Mouse (Mus musculus) lung, embryonic 16.5 days (tissue): Measurements from ENCODE around the gene Scamp2. TPM values are rescaled to one million over a fixed set of nuclear protein-coding genes. Genes with fewer than 3 reads are reported as not detected.

Source experiments
- ATAC-seq: fragments of 200-750 bp; cut with Nextera tagmentation; 2 replicates; pipeline ENCODE4 v1.8.0; 2017; ENCODE audit warnings: low read depth, mild to moderate bottlenecking, moderate library complexity
- H3K27ac ChIP-seq: fragments of 300-500 bp; sonication (generic); 2 replicates; pipeline ENCODE4 v1.5.1; 2014; ENCODE audit warnings: mild to moderate bottlenecking, control low read depth, low read length
- H3K27me3 ChIP-seq: fragments of 300-500 bp; sonication (generic); 2 replicates; pipeline ENCODE4 v1.6.1; 2014; ENCODE audit warnings: low read depth, low read length, mixed read lengths; ENCODE audit not compliant: control insufficient read depth, insufficient read depth
- H3K36me3 ChIP-seq: fragments of 300-500 bp; sonication (generic); 2 replicates; pipeline ENCODE4 v1.6.1; 2014; ENCODE audit warnings: low read length; ENCODE audit not compliant: control insufficient read depth, insufficient read depth
- H3K4me1 ChIP-seq: fragments of 300-500 bp; sonication (generic); replicated peaks from 2 replicates; pipeline ENCODE4 v1.6.1; 2014; ENCODE audit warnings: low read length, mixed read lengths; ENCODE audit not compliant: control insufficient read depth, insufficient read depth
- H3K4me2 ChIP-seq: fragments of 300-500 bp; sonication (generic); 2 replicates; pipeline ENCODE4 v1.6.1; 2014; ENCODE audit warnings: low read depth, low read length, control low read depth
- H3K4me3 ChIP-seq: fragments of 300-500 bp; sonication (generic); 2 replicates; pipeline ENCODE4 v1.5.1; 2014; ENCODE audit warnings: mild to moderate bottlenecking, low read length, control low read depth
- H3K9ac ChIP-seq: fragments of 300-500 bp; sonication (generic); 2 replicates; pipeline ENCODE4 v1.6.1; 2014; ENCODE audit warnings: low read length, control low read depth
- H3K9me3 ChIP-seq: fragments of 300-500 bp; sonication (generic); 2 replicates; pipeline ENCODE4 v1.6.1; 2016; ENCODE audit warnings: low read length; ENCODE audit not compliant: control insufficient read depth
- WGBS: fragments of 180-500 bp; shearing (Covaris S2); extraction: QIAGEN DNeasy Blood & Tissue Kit; methylation state at CpG from one replicate; pipeline ENCODE4 v1.1.7; 2014; 5-methylcytosine and 5-hydroxymethylcytosine counted together
- polyA plus RNA-seq: library from polyadenylated mRNA; unstranded; fragments of >200 nt; fragmentation: Nextera tagmentation; extraction: Ambion mirVana; gene quantifications from 2 replicates; pipeline ENCODE4 v1.2.1, GENCODE M21; 2015

Scamp2 gene
- polyA plus RNA-seq, 1 experiment from 2014 or later: 66.9 TPM

GRCm38 (mm10) chr9:57525516-57525915 is 35.2 kb upstream of the Scamp2 start:
- H3K36me3 ChIP-seq: no peaks in the 10 kb centered on the region
- H3K4me3 ChIP-seq: no peak overlapping the region
- no peak overlapping the region for H3K27ac ChIP-seq
- H3K9me3 ChIP-seq: no peaks in the 10 kb centered on the region
- no peaks in the 10 kb centered on the region for H3K27me3 ChIP-seq
- 62% methylated on average over 2 of the region's 2 CpGs for WGBS
- no peak overlapping the region for H3K9ac ChIP-seq
- H3K4me1 ChIP-seq: peaks cover 11% of the 10 kb centered on the region
- H3K4me2 ChIP-seq: no peak overlapping the region
- ATAC-seq: no peak

GRCm38 (mm10) chr9:57526435-57526834 is 34.3 kb upstream of the Scamp2 start:
- H3K4me1 ChIP-seq: peaks cover 11% of the 10 kb centered on the region
- H3K9ac ChIP-seq: no peak overlapping the region
- ATAC-seq: no peak
- no peaks in the 10 kb centered on the region for H3K27me3 ChIP-seq
- no peaks in the 10 kb centered on the region for H3K9me3 ChIP-seq
- H3K36me3 ChIP-seq: peaks cover 5% of the 10 kb centered on the region
- H3K27ac ChIP-seq: no peak overlapping the region
- no peak overlapping the region for H3K4me2 ChIP-seq
- H3K4me3 ChIP-seq: no peak overlapping the region

GRCm38 (mm10) chr9:57531946-57532345 is 28.8 kb upstream of the Scamp2 start:
- H3K4me3 ChIP-seq: no peak overlapping the region
- ATAC-seq: no peak
- no peak overlapping the region for H3K9ac ChIP-seq
- H3K4me2 ChIP-seq: no peak overlapping the region
- WGBS: 78% methylated on average over 1 of the region's 1 CpGs
- no peaks in the 10 kb centered on the region for H3K27me3 ChIP-seq
- peaks cover 11% of the 10 kb centered on the region for H3K36me3 ChIP-seq
- H3K27ac ChIP-seq: no peak overlapping the region
- H3K4me1 ChIP-seq: peaks cover 4% of the 10 kb centered on the region; the same call in 1 of the 2 replicates
- H3K9me3 ChIP-seq: no peaks in the 10 kb centered on the region

- 81% methylated on average over 5 of the region's 5 CpGs for WGBS
- Histone ChIP-seq H3K27me3 (no peaks in the 10 kb centered on the region), H3K9me3 (no peaks in the 10 kb centered on the region), H3K36me3 (peaks cover 16% of the 10 kb centered on the region), H3K4me3 (no peak overlapping the region; the same call in 1 of the 2 replicates), H3K27ac (no peak overlapping the region), H3K4me1 (peaks cover 15% of the 10 kb centered on the region), H3K4me2 (peak overlapping the region; percentile 79), H3K9ac (peak overlapping the region; percentile 97; the same call in 1 of the 2 replicates)
- ATAC-seq: no peak
Measured at GRCm38 (mm10) chr9:57536362-57536761, 24.4 kb upstream of the Scamp2 start.

GRCm38 (mm10) chr9:57537044-57537727 is 23.6 kb upstream of the Scamp2 start, which contains the start of gene Fam219b:
Fam219b (plus strand) TSS chr9:57537528.
- H3K27ac ChIP-seq: peak within 1 kb of the TSS; percentile 76
- WGBS: 2% methylated on average over 34 of the region's 45 CpGs
- peak within 1 kb of the TSS; percentile 79 for H3K4me2 ChIP-seq
- H3K4me3 ChIP-seq: peak within 1 kb of the TSS; percentile 89
- H3K9me3 ChIP-seq: no peaks in the 10 kb centered on the region
- no peaks in the 10 kb centered on the region for H3K27me3 ChIP-seq
- peaks cover 15% of the 10 kb centered on the region for H3K4me1 ChIP-seq
- peak; percentile 90 for ATAC-seq
- peak within 1 kb of the TSS; percentile 97 for H3K9ac ChIP-seq
- H3K36me3 ChIP-seq: peaks cover 11% of the 10 kb centered on the region

- Histone ChIP-seq H3K4me2 (peak overlapping the region; percentile 79), H3K27ac (peak overlapping the region; percentile 76), H3K36me3 (peaks cover 15% of the 10 kb centered on the region), H3K9ac (peak overlapping the region; percentile 97), H3K4me1 (peaks cover 15% of the 10 kb centered on the region), H3K4me3 (peak overlapping the region; percentile 89), H3K9me3 (no peaks in the 10 kb centered on the region), H3K27me3 (no peaks in the 10 kb centered on the region)
- under 1% methylated on average over 24 of the region's 24 CpGs for WGBS
- peak; percentile 12 for ATAC-seq
Measured at GRCm38 (mm10) chr9:57537728-57538181, 23.0 kb upstream of the Scamp2 start.

GRCm38 (mm10) chr9:57539550-57539949 is 21.2 kb upstream of the Scamp2 start:
- Histone ChIP-seq H3K9ac (no peak overlapping the region), H3K4me3 (no peak overlapping the region), H3K36me3 (peaks cover 24% of the 10 kb centered on the region), H3K4me1 (peaks cover 15% of the 10 kb centered on the region), H3K9me3 (no peaks in the 10 kb centered on the region), H3K27ac (no peak overlapping the region), H3K27me3 (no peaks in the 10 kb centered on the region), H3K4me2 (no peak overlapping the region)
- WGBS: 77% methylated on average over 2 of the region's 2 CpGs
- ATAC-seq: no peak

- Histone ChIP-seq H3K27ac (no peak overlapping the region), H3K4me2 (no peak overlapping the region), H3K4me1 (peaks cover 15% of the 10 kb centered on the region), H3K9ac (no peak overlapping the region), H3K36me3 (peaks cover 24% of the 10 kb centered on the region), H3K27me3 (no peaks in the 10 kb centered on the region), H3K9me3 (no peaks in the 10 kb centered on the region), H3K4me3 (no peak overlapping the region)
- 0% methylated on average over 1 of the region's 1 CpGs for WGBS
- no peak for ATAC-seq
Measured at GRCm38 (mm10) chr9:57541312-57541711, 19.4 kb upstream of the Scamp2 start.

GRCm38 (mm10) chr9:57543951-57544350 is 16.8 kb upstream of the Scamp2 start:
- Histone ChIP-seq H3K9ac (no peak overlapping the region), H3K9me3 (no peaks in the 10 kb centered on the region), H3K36me3 (peaks cover 27% of the 10 kb centered on the region), H3K27me3 (no peaks in the 10 kb centered on the region), H3K4me1 (peaks cover 3% of the 10 kb centered on the region; the same call in 1 of the 2 replicates), H3K4me2 (no peak overlapping the region), H3K4me3 (no peak overlapping the region), H3K27ac (no peak overlapping the region)
- no peak for ATAC-seq
- WGBS: 79% methylated on average over 3 of the region's 3 CpGs
